Mouse (Mus musculus) inflammation-experienced regulatory T-cells (primary cell): Measurements from ENCODE around the gene Nasp. TPM values are rescaled to one million over a fixed set of nuclear protein-coding genes. Genes with fewer than 3 reads are reported as not detected.

Experiments used
- polyA plus RNA-seq, 2 experiments: library from polyadenylated mRNA; unstranded; fragments of 100-300 nt; shearing (Covaris generic); gene quantifications; one replicate each; pipeline ENCODE4 v1.2.1; 2017

Nasp gene
- polyA plus RNA-seq = 10 to 100 TPM; 37.6 to 41.0 TPM

GRCm38 (mm10) chr4:116627722-116628662 lies at the start of gene Nasp:
Gene Nasp (minus strand): TSS chr4:116627941.

GRCm38 (mm10) chr4:116650924-116651796 lies 23.4 kb upstream of the Nasp start, which contains the start of gene Akr1a1:
Gene Akr1a1 (minus strand): TSS chr4:116651680.

GRCm38 (mm10) chr4:116596379-116596778 lies 31.4 kb downstream of the Nasp start, which contains the start of gene Ccdc17:
Gene Ccdc17 (plus strand): TSS chr4:116596654.

GRCm38 (mm10) chr4:116557306-116558121 lies 70.2 kb downstream of the Nasp start, which contains the start of gene Gpbp1l1:
Gene Gpbp1l1 (plus strand): TSS chr4:116557658.

GRCm38 (mm10) chr4:116555413-116556300 lies 72.1 kb downstream of the Nasp start, which contains the start of gene Tmem69:
Gene Tmem69 (minus strand): TSS chr4:116555936.

Other genes with a start within 250 kb of the Nasp start
- gene Mast2, start 163.8 kb downstream of the Nasp start, polyA plus RNA-seq = 10 to 100 TPM; 16.0 to 18.4 TPM
- 10 to 100 TPM; 16.8 to 19.6 TPM for gene Ipp, start 120.4 kb downstream of the Nasp start, polyA plus RNA-seq
- 10 to 100 TPM; 20.2 to 23.2 TPM for gene Tmem69, start 72.0 kb downstream of the Nasp start, polyA plus RNA-seq
- 10 to 100 TPM; 44.7 to 46.2 TPM for gene Gpbp1l1, start 70.3 kb downstream of the Nasp start, polyA plus RNA-seq
- gene Ccdc17, start 31.3 kb downstream of the Nasp start, polyA plus RNA-seq = 10 to 100 TPM; 15.4 to 17.5 TPM
- gene Akr1a1, start 23.7 kb upstream of the Nasp start, polyA plus RNA-seq = 100 to 1,000 TPM; 260 to 321 TPM
- gene Prdx1, start 57.6 kb upstream of the Nasp start, polyA plus RNA-seq = 100 to 1,000 TPM; 532 to 563 TPM
- 10 to 100 TPM in 1 of 2 experiments, 1 to 10 TPM in 1; 9.6 to 10.3 TPM for gene Mmachc, start 80.5 kb upstream of the Nasp start, polyA plus RNA-seq
- gene Ccdc163, start 80.6 kb upstream of the Nasp start, polyA plus RNA-seq = 10 to 100 TPM; 15.9 to 22.0 TPM
- 1 to 10 TPM; 5.3 to 8.3 TPM for gene Tesk2, start 93.0 kb upstream of the Nasp start, polyA plus RNA-seq
- 10 to 100 TPM; 39.8 to 43.6 TPM for gene Toe1, start 179.7 kb upstream of the Nasp start, polyA plus RNA-seq
- 10 to 100 TPM in 1 of 2 experiments, 1 to 10 TPM in 1; 9.6 to 18.9 TPM for gene Mutyh, start 179.8 kb upstream of the Nasp start, polyA plus RNA-seq
- under 1 TPM; 0.21 to 0.37 TPM for gene Hpdl, start 193.8 kb upstream of the Nasp start, polyA plus RNA-seq
- 1 to 10 TPM in 1 of 2 experiments, under 1 TPM in 1; 0.02 to 1.4 TPM for gene Zswim5, start 249.4 kb upstream of the Nasp start, polyA plus RNA-seq